Mouse (Mus musculus) gastrocnemius, postnatal 25 days (tissue): ENCODE measurements around the gene Ticam1. TPM values are rescaled to one million over a fixed set of nuclear protein-coding genes. Genes with fewer than 3 reads are reported as not detected.

ENCODE experiments used
- microRNA-seq, 2 experiments: library from miRNA; unstranded; fragments of <30 nt; microRNA quantifications; one replicate each; pipeline ENCODE4 v1.2.0; 2021; ENCODE audit warnings: borderline replicate concordance in 2 of 2
- total RNA-seq, 2 experiments: library from RNA; stranded (reverse); gene quantifications; 1 replicate in 1 of 2; 2 replicates in 1 of 2; pipeline ENCODE4 v1.2.3; 2021

The Ticam1 gene
- total RNA-seq, 2 experiments from 2014 or later, result 2.8 to 3.0 TPM

Small RNA genes within 50 kb of the gene (microRNA-seq; reads per million reads assigned to microRNA genes)
- 3.4 to 4.4 reads per million in 2 experiments for gene Mir7b

Other genes starting within 250 kb of the Ticam1 start
- 10 to 100 TPM; 10.8 to 12.4 TPM for gene Sh3gl1, start 240.2 kb downstream of the Ticam1 start, total RNA-seq
- gene Chaf1a, start 236.3 kb downstream of the Ticam1 start, total RNA-seq, result 1 to 10 TPM in 1 of 2 experiments, under 1 TPM in 1; 0.79 to 1.3 TPM
- 10 to 100 TPM; 42.7 to 46.1 TPM for gene Ubxn6, start 201.8 kb downstream of the Ticam1 start, total RNA-seq
- 10 to 100 TPM; 21.5 to 24.2 TPM for gene Hdgfl2, start 197.2 kb downstream of the Ticam1 start, total RNA-seq
- 100 to 1,000 TPM; 177 to 234 TPM for gene Plin4, start 167.0 kb downstream of the Ticam1 start, total RNA-seq
- gene Plin5, start 159.2 kb downstream of the Ticam1 start, total RNA-seq, result 10 to 100 TPM; 27.7 to 29.0 TPM
- 10 to 100 TPM; 13.4 to 24.9 TPM for gene Lrg1, start 154.8 kb downstream of the Ticam1 start, total RNA-seq
- gene Sema6b, start 136.4 kb downstream of the Ticam1 start, total RNA-seq, result 1 to 10 TPM; 1.9 to 4.2 TPM
- under 1 TPM; 0.64 to 0.78 TPM for gene Tnfaip8l1, start 114.3 kb downstream of the Ticam1 start, total RNA-seq
- 10 to 100 TPM; 20.3 to 21.7 TPM for gene Mydgf, start 92.9 kb downstream of the Ticam1 start, total RNA-seq
- gene Dpp9, start 57.9 kb downstream of the Ticam1 start, total RNA-seq, result 10 to 100 TPM; 27.1 to 31.8 TPM
- 100 to 1,000 TPM; 133 to 135 TPM for gene Fem1a, start 20.0 kb downstream of the Ticam1 start, total RNA-seq
- 10 to 100 TPM; 35.3 to 39.1 TPM for gene Plin3, start 16.1 kb upstream of the Ticam1 start, total RNA-seq
- not detected for gene Arrdc5, start 23.5 kb upstream of the Ticam1 start, total RNA-seq
- 1 to 10 TPM; 2.6 to 2.7 TPM for gene Uhrf1, start 26.5 kb upstream of the Ticam1 start, total RNA-seq
- gene Kdm4b, start 49.3 kb upstream of the Ticam1 start, total RNA-seq, result 10 to 100 TPM; 21.5 to 22.6 TPM
- gene Ptprs, start 199.7 kb upstream of the Ticam1 start, total RNA-seq, result 10 to 100 TPM; 37.7 to 39.6 TPM
- not detected for gene Znrf4, start 235.6 kb upstream of the Ticam1 start, total RNA-seq